Comparison of ENCODE assay signal across 8 mouse cellular contexts in genomic region chr17:46773278-46774130, GRCm38 (mm10). TPM values are rescaled to one million over a fixed set of nuclear protein-coding genes. Genes with fewer than 3 reads are reported as not detected.
A peak's percentile ranks its signal among the peaks of the same experiment; 100 is the strongest.
DNase-seq lines count a peak whose midpoint lies in the region; ATAC-seq lines count a peak whose summit lies in the region.

No protein-coding gene starts in this region.

- DNase-seq in cerebellum, postnatal 10 days: peak; percentile 50 to 53
- DNase-seq in cerebellum, postnatal 36 days: no peak
- DNase-seq in 3134 (ENCODE audit: extremely low read depth, insufficient read length, low spot score): peak; percentile 58
- DNase-seq in intestine, embryonic 14.5 days (ENCODE audit: low spot score): peak; percentile 64
- DNase-seq in midbrain, embryonic 11.5 days (ENCODE audit: low spot score, missing footprints): peak; percentile 90
- no peak for DNase-seq in urinary bladder, postnatal 14 days (ENCODE audit: low spot score)

- WGBS in intestine, embryonic 14.5 days: 9% methylated on average over 19 of the region's 20 CpGs
- 12% methylated on average over 19 of the region's 20 CpGs for WGBS in midbrain, embryonic 11.5 days

- peak overlapping the region; percentile 84 for H3K27ac ChIP-seq in intestine, embryonic 14.5 days (ENCODE audit: low read depth)
- no peak overlapping the region for H3K27ac ChIP-seq in midbrain, embryonic 11.5 days (ENCODE audit: low read depth, low read length)

- ATAC-seq in common myeloid progenitor, adult 5-6 weeks (replicated peaks; ENCODE audit: low read depth, poor library complexity, severe bottlenecking): 0 out of 2 replicates have a peak, but pooled peaks have one; percentile 10
- ATAC-seq in intestine, embryonic 14.5 days (replicated peaks; ENCODE audit: low FRiP score, low TSS enrichment, low read depth): peak; percentile 15; the same call in 1 of the 2 replicates
- ATAC-seq in midbrain, embryonic 11.5 days (ENCODE audit: low FRiP score): 0 out of 2 replicates have a peak, but pooled peaks have one; percentile 20
- ATAC-seq in cerebellum, adult (ENCODE audit: insufficient number of reproducible peaks, low FRiP score, low TSS enrichment): no peak

- no peaks in the 10 kb centered on the region for H3K9me3 ChIP-seq in intestine, embryonic 14.5 days (ENCODE audit: control insufficient read depth, low read length)
- no peaks in the 10 kb centered on the region for H3K9me3 ChIP-seq in midbrain, embryonic 11.5 days (ENCODE audit: control insufficient read depth, low read length)

- no peaks in the 10 kb centered on the region for H3K27me3 ChIP-seq in intestine, embryonic 14.5 days (replicated peaks; ENCODE audit: control insufficient read depth, insufficient read depth, low read length)
- H3K27me3 ChIP-seq in midbrain, embryonic 11.5 days (ENCODE audit: control insufficient read depth, insufficient read depth, low read length): no peaks in the 10 kb centered on the region

- peak overlapping the region; percentile 96 for H3K4me3 ChIP-seq in intestine, embryonic 14.5 days (ENCODE audit: low read depth, low read length)
- H3K4me3 ChIP-seq in midbrain, embryonic 11.5 days (ENCODE audit: low read depth, low read length): peak overlapping the region; percentile 84

- peak overlapping the region; percentile 78 for H3K9ac ChIP-seq in intestine, embryonic 14.5 days (ENCODE audit: low read length)
- H3K9ac ChIP-seq in midbrain, embryonic 11.5 days (ENCODE audit: low read length): peak overlapping the region; percentile 81

- peaks cover 44% of the 10 kb centered on the region for H3K36me3 ChIP-seq in intestine, embryonic 14.5 days (ENCODE audit: control insufficient read depth, insufficient read depth, low read length)
- H3K36me3 ChIP-seq in midbrain, embryonic 11.5 days (ENCODE audit: control insufficient read depth, insufficient read depth, low read length): peaks cover 25% of the 10 kb centered on the region

- peak overlapping the region; percentile 73 for H3K4me2 ChIP-seq in intestine, embryonic 14.5 days (ENCODE audit: low read length)
- peak overlapping the region; percentile 76 for H3K4me2 ChIP-seq in midbrain, embryonic 11.5 days

- peaks cover 15% of the 10 kb centered on the region for H3K4me1 ChIP-seq in intestine, embryonic 14.5 days (replicated peaks; ENCODE audit: control insufficient read depth, insufficient read depth, low read length)
- peaks cover 12% of the 10 kb centered on the region for H3K4me1 ChIP-seq in midbrain, embryonic 11.5 days (ENCODE audit: control insufficient read depth, insufficient read depth, low read length)

RNA-seq across cellular contexts. Expression of gene 2310039H08Rik, which starts 1.1 kb away (rescaled TPM):
- total RNA-seq in common myeloid progenitor, adult 5-6 weeks (2017): 15.3 and 16.2 TPM in 2 replicates
- 87.5 and 89.9 TPM in 2 replicates for polyA plus RNA-seq in intestine, embryonic 14.5 days (2014; fragmentation: Nextera tagmentation; extraction: Ambion mirVana)
- polyA plus RNA-seq in midbrain, embryonic 11.5 days (2014; fragmentation: Nextera tagmentation; extraction: Ambion mirVana): 55.0 and 57.9 TPM in 2 replicates

RNA-seq across cellular contexts. Expression of gene Rpl7l1, which starts 9.0 kb away (rescaled TPM):
- total RNA-seq in common myeloid progenitor, adult 5-6 weeks (2017): 129 and 146 TPM in 2 replicates
- 133 and 150 TPM in 2 replicates for polyA plus RNA-seq in intestine, embryonic 14.5 days (2014; fragmentation: Nextera tagmentation; extraction: Ambion mirVana)
- 170 and 179 TPM in 2 replicates for polyA plus RNA-seq in midbrain, embryonic 11.5 days (2014; fragmentation: Nextera tagmentation; extraction: Ambion mirVana)

RNA-seq across cellular contexts. Expression of gene Ptcra, which starts 10.0 kb away (rescaled TPM):
- not detected in 2 replicates for total RNA-seq in common myeloid progenitor, adult 5-6 weeks (2017)
- polyA plus RNA-seq in intestine, embryonic 14.5 days (2014; fragmentation: Nextera tagmentation; extraction: Ambion mirVana): 0.69 and 0.74 TPM in 2 replicates
- 0.48 and 0.70 TPM in 2 replicates for polyA plus RNA-seq in midbrain, embryonic 11.5 days (2014; fragmentation: Nextera tagmentation; extraction: Ambion mirVana)

RNA-seq across cellular contexts. Expression of gene Cnpy3, which starts 21.5 kb away (rescaled TPM):
- 76.0 and 76.7 TPM in 2 replicates for total RNA-seq in common myeloid progenitor, adult 5-6 weeks (2017)
- 69.0 and 70.4 TPM in 2 replicates for polyA plus RNA-seq in intestine, embryonic 14.5 days (2014; fragmentation: Nextera tagmentation; extraction: Ambion mirVana)
- polyA plus RNA-seq in midbrain, embryonic 11.5 days (2014; fragmentation: Nextera tagmentation; extraction: Ambion mirVana): 49.8 and 56.3 TPM in 2 replicates

RNA-seq across cellular contexts. Expression of gene Gnmt, which starts 44.5 kb away (rescaled TPM):
- total RNA-seq in common myeloid progenitor, adult 5-6 weeks (2017): not detected in 2 replicates
- polyA plus RNA-seq in intestine, embryonic 14.5 days (2014; fragmentation: Nextera tagmentation; extraction: Ambion mirVana): 0.23 and 1.5 TPM in 2 replicates
- polyA plus RNA-seq in midbrain, embryonic 11.5 days (2014; fragmentation: Nextera tagmentation; extraction: Ambion mirVana): 0.37 and 0.82 TPM in 2 replicates

Comparison
In these comparisons a context has a peak if more than half of its experiments do, and no peak if none do; other contexts are left out.
1. DNase-seq: peak in cerebellum, postnatal 10 days (2 of 2), 3134 (single experiment), intestine, embryonic 14.5 days (single experiment) and midbrain, embryonic 11.5 days (single experiment); none in cerebellum, postnatal 36 days (0 of 2) and urinary bladder, postnatal 14 days (single experiment).